Mouse (Mus musculus) stomach, postnatal 0 days (tissue): ENCODE results near the gene Senp5.

Experiments
- CTCF ChIP-seq: IDR thresholded peaks from 2 replicates; pipeline ENCODE4 v1.5.1; 2016; ENCODE audit warnings: antibody characterized with exemption, low read depth, mild to moderate bottlenecking, moderate library complexity
- EP300 ChIP-seq: optimal IDR thresholded peaks from 2 replicates; pipeline ENCODE3; 2016; ENCODE audit warnings: antibody characterized with exemption

- TF ChIP-seq EP300: no peak
- no peak for TF ChIP-seq CTCF
These were observed 71.8 kb downstream of the Senp5 start for GRCm38 (mm10) chr16:31931330-31931729.
